Mouse (Mus musculus) midbrain, embryonic 11.5 days (tissue): ENCODE measurements around the gene Myh7. TPM values are rescaled to one million over a fixed set of nuclear protein-coding genes. Genes with fewer than 3 reads are reported as not detected.

Experiments used
- ATAC-seq: fragments of 200-750 bp; cut with Nextera tagmentation; 2 replicates; pipeline ENCODE4 v1.8.0; 2017; ENCODE audit warnings: moderate TSS enrichment, moderate library complexity; ENCODE audit not compliant: low FRiP score
- DNase-seq: peaks from one replicate; pipeline ENCODE4 v3.0.0; 2015; ENCODE audit warnings: low spot score; ENCODE audit errors: missing footprints
- H3K27ac ChIP-seq: fragments of 300-500 bp; sonication (generic); 2 replicates; pipeline ENCODE4 v1.5.1; 2014; ENCODE audit warnings: low read depth, low read length
- H3K27me3 ChIP-seq: fragments of 300-500 bp; sonication (generic); 2 replicates; pipeline ENCODE4 v1.6.1; 2014; ENCODE audit warnings: mild to moderate bottlenecking, low read length, moderate library complexity, mixed read lengths; ENCODE audit not compliant: control insufficient read depth, insufficient read depth
- H3K36me3 ChIP-seq: fragments of 300-500 bp; sonication (generic); 2 replicates; pipeline ENCODE4 v1.6.1; 2014; ENCODE audit warnings: mild to moderate bottlenecking, low read length, moderate library complexity, mixed read lengths; ENCODE audit not compliant: control insufficient read depth, insufficient read depth
- H3K4me1 ChIP-seq: fragments of 300-500 bp; sonication (generic); 2 replicates; pipeline ENCODE4 v1.6.1; 2014; ENCODE audit warnings: low read length; ENCODE audit not compliant: control insufficient read depth, insufficient read depth
- H3K4me2 ChIP-seq: fragments of 300-500 bp; sonication (generic); 2 replicates; pipeline ENCODE4 v1.6.1; 2014; ENCODE audit warnings: mild to moderate bottlenecking, moderate library complexity
- H3K4me3 ChIP-seq: fragments of 300-500 bp; sonication (generic); 2 replicates; pipeline ENCODE4 v1.5.1; 2014; ENCODE audit warnings: low read depth, low read length
- H3K9ac ChIP-seq: fragments of 300-500 bp; sonication (generic); 2 replicates; pipeline ENCODE4 v1.6.1; 2014; ENCODE audit warnings: low read length
- H3K9me3 ChIP-seq: fragments of 300-500 bp; sonication (generic); 2 replicates; pipeline ENCODE4 v1.6.1; 2016; ENCODE audit warnings: low read length; ENCODE audit not compliant: control insufficient read depth
- WGBS: fragments of 180-500 bp; shearing (Covaris S2); extraction: QIAGEN DNeasy Blood & Tissue Kit; methylation state at CpG from one replicate; pipeline ENCODE4 v1.1.7; 2014; 5-methylcytosine and 5-hydroxymethylcytosine counted together
- polyA plus RNA-seq: library from polyadenylated mRNA; unstranded; fragments of >200 nt; fragmentation: Nextera tagmentation; extraction: Ambion mirVana; gene quantifications from 2 replicates; pipeline ENCODE4 v1.2.1, GENCODE M21; 2014

The Myh7 gene
- polyA plus RNA-seq, 1 experiment from 2014 or later = 1.1 TPM

DNA sequence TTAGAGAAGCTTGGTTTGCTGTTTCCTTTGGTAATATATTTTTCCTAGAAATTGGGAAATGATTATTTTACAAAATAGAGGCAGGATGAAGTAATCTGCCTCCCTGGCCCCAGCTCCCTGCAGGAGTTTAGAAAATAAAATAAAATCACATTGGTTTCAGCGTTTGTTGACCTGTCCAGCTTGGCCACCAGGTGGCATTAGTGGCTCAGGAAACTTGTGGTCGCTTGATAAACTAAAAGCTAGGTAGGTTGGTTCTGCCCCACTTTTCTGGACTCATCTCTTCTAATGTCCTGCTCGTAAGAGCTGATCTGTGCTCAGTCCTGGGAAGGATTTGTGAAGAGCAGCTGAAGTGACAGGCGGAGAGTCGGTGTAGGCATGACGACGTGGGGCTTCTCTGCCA lies 29.8 kb upstream of the Myh7 start:
- Histone ChIP-seq H3K4me3 (no peak overlapping the region), H3K27me3 (no peaks in the 10 kb centered on the region), H3K9ac (no peak overlapping the region), H3K36me3 (peaks cover 6% of the 10 kb centered on the region), H3K4me1 (peaks cover 22% of the 10 kb centered on the region), H3K9me3 (no peaks in the 10 kb centered on the region), H3K27ac (no peak overlapping the region), H3K4me2 (no peak overlapping the region)
- DNase-seq (peak; percentile 92), ATAC-seq (no peak)
- 61% methylated on average over 7 of the region's 7 CpGs for WGBS

GRCm38 (mm10) chr14:55023011-55023410 lies 28.6 kb upstream of the Myh7 start:
- whole genome bisulfite sequencing = 91% methylated on average over 15 of the region's 15 CpGs
- no peak for ATAC-seq
- DNase-seq = no peak
- no peak overlapping the region for H3K4me3 ChIP-seq
- H3K4me1 ChIP-seq = peaks cover 12% of the 10 kb centered on the region
- H3K27me3 ChIP-seq = no peaks in the 10 kb centered on the region
- no peak overlapping the region for H3K4me2 ChIP-seq
- H3K36me3 ChIP-seq = peaks cover 6% of the 10 kb centered on the region
- no peak overlapping the region for H3K27ac ChIP-seq
- H3K9ac ChIP-seq = no peak overlapping the region
- H3K9me3 ChIP-seq = no peaks in the 10 kb centered on the region

DNA sequence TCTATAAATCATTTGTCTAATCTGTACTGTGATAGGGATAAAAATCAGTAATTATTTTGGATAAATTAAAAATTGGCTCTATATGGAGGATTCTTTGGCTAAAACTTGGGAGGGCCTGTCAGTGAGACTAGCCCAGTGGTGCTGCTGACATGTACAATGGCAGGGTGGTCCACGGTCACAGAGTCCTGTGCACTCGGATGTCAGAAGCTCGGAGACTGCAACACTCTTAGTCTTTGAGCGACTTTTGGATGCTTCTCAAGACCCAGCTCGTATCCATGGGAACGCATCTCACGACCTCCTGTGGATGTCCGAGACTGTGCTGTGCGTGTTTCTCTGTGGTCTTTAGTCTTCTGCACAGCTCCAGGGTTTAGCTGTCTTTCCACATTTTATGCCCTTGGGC lies 26.0 kb upstream of the Myh7 start:
- no peak overlapping the region for H3K4me2 ChIP-seq
- no peaks in the 10 kb centered on the region for H3K27me3 ChIP-seq
- H3K36me3 ChIP-seq = peaks cover 9% of the 10 kb centered on the region
- 29% methylated on average over 9 of the region's 9 CpGs for WGBS
- no peak overlapping the region for H3K4me3 ChIP-seq
- DNase-seq = peak; percentile 90
- ATAC-seq = peak; percentile 54
- H3K9me3 ChIP-seq = no peaks in the 10 kb centered on the region
- H3K27ac ChIP-seq = no peak overlapping the region
- no peak overlapping the region for H3K9ac ChIP-seq
- peaks cover 5% of the 10 kb centered on the region; the same call in 1 of the 2 replicates for H3K4me1 ChIP-seq

GRCm38 (mm10) chr14:55016876-55017275 lies 22.4 kb upstream of the Myh7 start:
- no peaks in the 10 kb centered on the region for H3K9me3 ChIP-seq
- ATAC-seq = no peak
- H3K27ac ChIP-seq = no peak overlapping the region
- H3K4me1 ChIP-seq = peaks cover 5% of the 10 kb centered on the region; the same call in 1 of the 2 replicates
- H3K9ac ChIP-seq = no peak overlapping the region
- no peak for DNase-seq
- H3K4me2 ChIP-seq = no peak overlapping the region
- WGBS = 94% methylated on average over 16 of the region's 16 CpGs
- H3K27me3 ChIP-seq = no peaks in the 10 kb centered on the region
- H3K4me3 ChIP-seq = no peak overlapping the region
- peaks cover 6% of the 10 kb centered on the region for H3K36me3 ChIP-seq

DNA sequence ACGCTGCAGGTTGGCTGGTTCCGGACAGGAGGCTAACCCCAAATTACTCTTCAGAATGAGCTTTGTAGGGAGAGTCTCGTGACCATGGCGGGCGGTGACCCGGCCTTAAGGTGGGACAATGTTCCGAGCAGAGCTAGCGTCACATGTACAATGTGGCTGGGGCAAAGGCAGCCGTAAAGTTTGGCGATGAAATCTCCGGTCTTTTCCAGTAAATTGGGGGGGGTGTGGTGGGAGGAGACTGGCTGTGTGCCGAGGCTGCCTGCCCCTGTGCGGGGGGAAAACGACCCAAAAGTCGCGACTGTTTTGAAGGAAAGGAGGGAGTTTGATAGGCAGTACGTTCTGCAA lies 21.3 kb upstream of the Myh7 start:
- Histone ChIP-seq H3K36me3 (peaks cover 3% of the 10 kb centered on the region; the same call in 1 of the 2 replicates), H3K9me3 (no peaks in the 10 kb centered on the region), H3K4me1 (peaks cover 5% of the 10 kb centered on the region; the same call in 1 of the 2 replicates), H3K4me3 (peak overlapping the region; percentile 82), H3K27ac (0 out of 2 replicates have a peak overlapping the region, but pooled peaks have one; percentile 25), H3K27me3 (no peaks in the 10 kb centered on the region), H3K9ac (peak overlapping the region; percentile 78), H3K4me2 (peak overlapping the region; percentile 79)
- no peak for ATAC-seq
- DNase-seq = no peak
- WGBS = under 1% methylated on average over 17 of the region's 17 CpGs

DNA sequence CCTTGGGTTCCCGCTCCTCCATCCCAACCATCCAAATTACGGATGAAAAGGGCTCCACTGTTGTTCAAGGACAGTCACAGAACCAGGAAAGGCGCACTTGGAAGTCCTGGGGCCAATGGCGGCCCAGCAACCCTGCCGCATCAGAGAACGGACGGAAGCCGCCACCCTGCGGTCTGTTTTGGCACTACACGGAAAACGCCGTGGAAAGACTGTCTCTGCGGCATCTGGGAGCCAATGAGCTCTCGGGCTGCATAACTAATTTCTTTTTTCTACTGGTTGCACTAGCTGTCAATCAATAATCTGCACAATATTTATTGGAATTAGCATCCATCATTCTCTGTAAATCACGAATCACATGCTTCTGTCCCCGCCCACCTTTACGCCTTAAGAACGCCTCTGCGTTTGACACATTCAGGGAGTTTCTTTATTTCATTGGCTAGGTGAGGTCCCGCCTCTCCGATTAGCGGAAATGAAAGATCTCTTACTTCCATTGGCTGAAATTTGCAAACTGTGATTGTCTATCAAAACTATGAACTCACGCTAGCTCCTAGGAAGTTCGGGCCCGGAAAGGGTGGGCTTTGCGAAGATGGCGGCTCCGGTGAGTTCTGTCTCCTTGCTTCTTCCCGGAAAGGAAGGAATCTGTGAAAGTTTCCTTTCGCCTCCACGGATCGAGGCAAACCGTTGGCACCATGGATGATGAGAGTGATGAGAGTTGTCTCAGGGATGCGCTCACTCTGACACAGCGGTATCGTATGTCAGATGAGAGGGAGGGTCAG lies 20.8 kb upstream of the Myh7 start, which contains the start of gene Ngdn:
Gene Ngdn (plus strand): TSS at position 464 of the 776 bp plus-strand sequence.
- peak within 1 kb of the TSS; percentile 83 for H3K27ac ChIP-seq
- H3K36me3 ChIP-seq = peaks cover 3% of the 10 kb centered on the region; the same call in 1 of the 2 replicates
- peaks cover 2% of the 10 kb centered on the region; the same call in 1 of the 2 replicates for H3K4me1 ChIP-seq
- H3K4me3 ChIP-seq = peak within 1 kb of the TSS; percentile 82
- peak; percentile 96 for ATAC-seq
- no peaks in the 10 kb centered on the region for H3K9me3 ChIP-seq
- H3K27me3 ChIP-seq = no peaks in the 10 kb centered on the region
- peak within 1 kb of the TSS; percentile 88 for H3K9ac ChIP-seq
- H3K4me2 ChIP-seq = peak within 1 kb of the TSS; percentile 79
- WGBS = under 1% methylated on average over 36 of the region's 36 CpGs
- peak; percentile 100 for DNase-seq

GRCm38 (mm10) chr14:55014591-55014990 lies 20.2 kb upstream of the Myh7 start:
- no peak for DNase-seq
- Histone ChIP-seq H3K9ac (peak overlapping the region; percentile 88), H3K27ac (peak overlapping the region; percentile 83), H3K4me2 (peak overlapping the region; percentile 75), H3K27me3 (no peaks in the 10 kb centered on the region), H3K4me1 (0 out of 2 replicates have a peak, but pooled peaks cover 2% of the 10 kb centered on the region), H3K9me3 (no peaks in the 10 kb centered on the region), H3K36me3 (peaks cover 3% of the 10 kb centered on the region; the same call in 1 of the 2 replicates), H3K4me3 (peak overlapping the region; percentile 45)
- WGBS = under 1% methylated on average over 27 of the region's 27 CpGs
- no peak; the same call in 1 of the 2 replicates for ATAC-seq

- no peaks in the 10 kb centered on the region for H3K9me3 ChIP-seq
- no peaks in the 10 kb centered on the region for H3K36me3 ChIP-seq
- H3K4me1 ChIP-seq = 0 out of 2 replicates have a peak, but pooled peaks cover 2% of the 10 kb centered on the region
- H3K27ac ChIP-seq = no peak overlapping the region
- DNase-seq (peak; percentile 85), ATAC-seq (no peak)
- WGBS = 53% methylated on average over 4 of the region's 4 CpGs
- no peak overlapping the region for H3K9ac ChIP-seq
- no peaks in the 10 kb centered on the region for H3K27me3 ChIP-seq
- H3K4me3 ChIP-seq = no peak overlapping the region
- no peak overlapping the region for H3K4me2 ChIP-seq
These were observed 16.7 kb upstream of the Myh7 start for GRCm38 (mm10) chr14:55011116-55011515.

DNA sequence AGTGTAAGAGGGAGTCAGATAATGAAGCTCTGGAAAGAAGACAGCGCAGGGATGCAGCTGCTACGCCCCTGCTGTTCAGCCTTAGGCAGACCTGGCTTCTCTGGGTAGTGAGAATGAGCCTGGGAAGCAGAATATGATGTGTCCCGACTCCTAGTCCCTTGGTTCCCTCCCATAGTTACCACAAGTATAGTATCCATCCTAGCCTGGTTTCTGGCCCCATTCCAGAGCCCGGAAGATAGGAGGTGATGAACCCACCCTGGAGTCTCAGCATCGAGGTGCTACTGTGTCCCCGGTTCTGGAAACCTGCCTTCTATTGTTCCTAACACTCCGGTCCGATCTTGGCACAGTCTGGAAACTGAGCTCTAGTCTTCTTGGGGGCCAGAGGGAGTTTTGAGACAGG lies 14.0 kb upstream of the Myh7 start:
- DNase-seq = peak; percentile 53
- H3K9me3 ChIP-seq = no peaks in the 10 kb centered on the region
- 83% methylated on average over 8 of the region's 8 CpGs for WGBS
- no peak overlapping the region for H3K4me3 ChIP-seq
- no peak overlapping the region for H3K27ac ChIP-seq
- H3K36me3 ChIP-seq = no peaks in the 10 kb centered on the region
- ATAC-seq = no peak
- no peaks in the 10 kb centered on the region for H3K27me3 ChIP-seq
- H3K4me2 ChIP-seq = no peak overlapping the region
- H3K4me1 ChIP-seq = 0 out of 2 replicates have a peak, but pooled peaks cover 8% of the 10 kb centered on the region
- H3K9ac ChIP-seq = no peak overlapping the region
